Mouse (Mus musculus) ES-E14 (cell line): Measurements from ENCODE around the gene Acat1. TPM values are rescaled to one million over a fixed set of nuclear protein-coding genes. Genes with fewer than 3 reads are reported as not detected.

Experiments used
- DNase-seq: peaks from one replicate; pipeline ENCODE4 v3.0.0-alpha.2; 2013; ENCODE audit warnings: low read depth, low spot score
- H3K27ac ChIP-seq: 2 replicates; pipeline ENCODE4 v1.5.1; 2012; ENCODE audit warnings: low read depth, mild to moderate bottlenecking, low read length, moderate library complexity, mixed read lengths; ENCODE audit not compliant: poor library complexity, insufficient read depth, severe bottlenecking
- H3K36me3 ChIP-seq: 2 replicates; pipeline ENCODE4 v1.6.1; 2012; ENCODE audit warnings: mild to moderate bottlenecking, low read length, moderate library complexity, mixed read lengths; ENCODE audit not compliant: control insufficient read depth, poor library complexity, insufficient read depth, severe bottlenecking
- H3K4me1 ChIP-seq, 2 experiments: fragments of 150-350 bp in 1 of 2; sonication (generic) in 1 of 2; 2 replicates each; pipeline ENCODE4 v1.6.1; 2012; ENCODE audit warnings: low read length in 2 of 2, mild to moderate bottlenecking in 1 of 2, mixed read lengths in 1 of 2; ENCODE audit not compliant: control insufficient read depth in 2 of 2, insufficient read depth in 2 of 2, poor library complexity in 1 of 2
- H3K4me3 ChIP-seq, 2 experiments: fragments of 150-350 bp in 1 of 2; sonication (generic) in 1 of 2; 2 replicates each; pipeline ENCODE4 v1.5.1; 2012; ENCODE audit warnings: low read length in 2 of 2, low read depth in 1 of 2, mild to moderate bottlenecking in 1 of 2, mixed read lengths in 1 of 2; ENCODE audit not compliant: insufficient read depth in 1 of 2, poor library complexity in 1 of 2, severe bottlenecking in 1 of 2
- H3K9ac ChIP-seq: 2 replicates; pipeline ENCODE4 v1.6.1; 2012; ENCODE audit warnings: low read depth, mild to moderate bottlenecking, low read length, mixed read lengths; ENCODE audit not compliant: poor library complexity, insufficient read depth, severe bottlenecking
- H3K9me3 ChIP-seq: fragments of 150-350 bp; sonication (generic); 2 replicates; pipeline ENCODE4 v1.6.1; 2012; ENCODE audit warnings: low read depth, mild to moderate bottlenecking, low read length; ENCODE audit not compliant: control insufficient read depth, insufficient read depth
- CHD2 ChIP-seq: IDR thresholded peaks from 2 replicates; pipeline ENCODE4 v1.6.1; 2014; ENCODE audit warnings: mild to moderate bottlenecking, low read depth, low read length, inconsistent platforms
- HCFC1 ChIP-seq: IDR thresholded peaks from 2 replicates; pipeline ENCODE4 v1.6.1; 2012; ENCODE audit warnings: low read length, inconsistent platforms, borderline replicate concordance; ENCODE audit not compliant: insufficient read depth
- MAFK ChIP-seq: IDR thresholded peaks from 2 replicates; pipeline ENCODE4 v1.6.1; 2014; ENCODE audit warnings: mild to moderate bottlenecking, low read depth, low read length, inconsistent platforms; ENCODE audit not compliant: insufficient read depth
- ZC3H11A ChIP-seq: IDR thresholded peaks from 2 replicates; pipeline ENCODE4 v1.6.1; 2012; ENCODE audit warnings: low read depth, mild to moderate bottlenecking, inconsistent platforms, low read length, borderline replicate concordance
- ZNF384 ChIP-seq: IDR thresholded peaks from 2 replicates; pipeline ENCODE4 v1.6.1; 2012; ENCODE audit warnings: low read depth, low read length, inconsistent platforms
- in situ Hi-C, 2 experiments: fragments of 600-800 bp; cut with MboI; formaldehyde crosslinking; loops; one replicate each; pipeline ENCODE4 v1.15.1; 2025; ENCODE audit warnings: low sequenced_read_pairs in 2 of 2, inconsistent platforms in 1 of 2; ENCODE audit not compliant: unreplicated experiment in 2 of 2
- total RNA-seq: library from RNA; depleted of rRNA; stranded (reverse); fragments of 300-350 nt; gene quantifications from 2 replicates; pipeline ENCODE4 v1.2.3, GENCODE M21; 2012

The Acat1 gene
- total RNA-seq, 1 experiment, result 9.8 TPM

DNA sequence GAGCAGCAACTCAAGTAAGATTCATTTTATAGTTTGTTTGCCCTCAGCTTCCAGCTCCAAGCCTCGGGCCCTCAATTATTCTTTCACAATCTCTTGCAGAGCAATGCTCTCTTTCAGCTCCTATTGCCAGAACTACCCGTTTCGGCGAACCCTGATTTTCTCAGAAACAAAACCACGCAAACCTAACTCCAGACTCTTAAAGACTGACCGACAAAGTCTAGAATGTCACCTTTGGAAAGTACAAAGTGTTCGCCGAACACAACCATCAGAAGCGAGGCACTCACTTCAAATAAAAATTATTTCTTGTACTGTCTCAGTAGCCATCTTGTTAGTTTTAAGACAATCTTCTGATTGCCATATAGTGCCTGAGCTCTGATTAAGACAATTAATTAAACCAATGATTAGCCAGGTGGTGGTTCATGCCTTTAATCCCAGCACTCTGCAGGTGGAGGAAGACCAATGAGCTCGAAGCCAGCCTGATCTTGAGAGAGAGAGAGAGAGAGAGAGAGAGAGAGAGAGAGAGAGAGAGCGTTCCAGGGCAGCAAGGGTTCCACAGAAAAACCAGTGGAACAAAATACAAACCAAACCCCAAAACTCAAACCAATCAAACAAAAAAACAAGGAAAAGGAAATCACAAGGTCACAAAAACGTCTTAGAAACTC, 745 bp downstream of the Acat1 start:
- Histone ChIP-seq H3K4me1 (peaks cover 0 to 3% of the 10 kb centered on the region in 2 experiments; a peak in 1 of 4 replicates), H3K9me3 (no peaks in the 10 kb centered on the region), H3K4me3 (peak overlapping the region; percentile 64 to 71; a peak in 3 of 4 replicates), H3K36me3 (no peaks in the 10 kb centered on the region), H3K27ac (no peak overlapping the region), H3K9ac (peak overlapping the region; percentile 75; the same call in 1 of the 2 replicates)
- no peak for DNase-seq
- in situ Hi-C loops, result no loop called here
- TF ChIP-seq ZC3H11A (no peak), HCFC1 (no peak), ZNF384 (no peak), CHD2 (no peak), MAFK (no peak)

DNA sequence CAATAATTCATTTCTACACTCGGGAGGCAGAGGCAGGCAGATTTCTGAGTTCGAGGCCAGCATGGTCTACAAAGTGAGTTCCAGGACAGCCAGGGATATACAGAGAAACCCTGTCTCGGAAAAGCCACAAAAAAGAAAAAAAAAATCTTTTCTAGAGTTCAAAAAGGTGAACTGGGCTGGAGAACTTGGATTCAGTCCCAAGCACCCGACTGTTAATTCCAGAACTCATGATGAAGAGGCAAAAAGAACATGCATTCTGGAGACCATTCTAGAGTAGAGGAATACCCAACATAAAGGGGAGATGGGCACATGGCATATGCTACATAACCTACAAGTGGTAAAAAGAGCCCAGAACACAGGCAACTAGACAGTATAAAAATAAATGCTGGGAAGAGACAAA, 2.4 kb downstream of the Acat1 start:
- DNase-seq, result no peak
- Histone ChIP-seq H3K4me1 (peaks cover 0 to 3% of the 10 kb centered on the region in 2 experiments; a peak in 1 of 4 replicates), H3K27ac (no peak overlapping the region), H3K36me3 (no peaks in the 10 kb centered on the region), H3K9me3 (no peaks in the 10 kb centered on the region), H3K4me3 (no peak overlapping the region), H3K9ac (no peak overlapping the region)
- in situ Hi-C loops, result no loop called here
- TF ChIP-seq ZNF384, result no peak
- no peak for TF ChIP-seq HCFC1
- no peak for TF ChIP-seq ZC3H11A
- no peak for TF ChIP-seq MAFK
- TF ChIP-seq CHD2, result no peak

DNA sequence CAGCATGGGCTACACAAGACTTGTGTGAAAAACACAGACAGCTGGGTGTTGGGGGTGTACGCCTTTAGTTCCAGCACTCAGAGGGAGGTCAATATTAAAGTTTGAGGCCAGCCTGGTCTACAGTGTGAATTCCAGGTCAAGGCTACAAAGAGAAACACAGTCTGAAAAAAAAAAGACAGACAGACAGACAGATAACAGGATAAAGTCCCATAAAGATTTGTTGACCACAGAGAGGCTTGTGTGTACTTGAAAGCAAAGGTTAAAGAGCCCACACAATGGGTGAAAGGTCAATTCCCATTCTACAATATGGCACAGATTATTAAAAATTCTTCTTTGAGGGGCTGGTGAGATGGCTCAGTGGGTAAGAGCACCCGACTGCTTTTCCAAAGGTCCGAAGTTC, 3.0 kb downstream of the Acat1 start:
- no peak overlapping the region for H3K9ac ChIP-seq
- TF ChIP-seq HCFC1 (no peak), CHD2 (no peak), ZC3H11A (no peak)
- no peaks in the 10 kb centered on the region for H3K9me3 ChIP-seq
- no peak overlapping the region for H3K27ac ChIP-seq
- no peak for DNase-seq
- no peaks in the 10 kb centered on the region for H3K36me3 ChIP-seq
- no peak overlapping the region for H3K4me3 ChIP-seq
- in situ Hi-C loops, result no loop called here
- H3K4me1 ChIP-seq, result peaks cover 0 to 3% of the 10 kb centered on the region in 2 experiments; a peak in 1 of 4 replicates

DNA sequence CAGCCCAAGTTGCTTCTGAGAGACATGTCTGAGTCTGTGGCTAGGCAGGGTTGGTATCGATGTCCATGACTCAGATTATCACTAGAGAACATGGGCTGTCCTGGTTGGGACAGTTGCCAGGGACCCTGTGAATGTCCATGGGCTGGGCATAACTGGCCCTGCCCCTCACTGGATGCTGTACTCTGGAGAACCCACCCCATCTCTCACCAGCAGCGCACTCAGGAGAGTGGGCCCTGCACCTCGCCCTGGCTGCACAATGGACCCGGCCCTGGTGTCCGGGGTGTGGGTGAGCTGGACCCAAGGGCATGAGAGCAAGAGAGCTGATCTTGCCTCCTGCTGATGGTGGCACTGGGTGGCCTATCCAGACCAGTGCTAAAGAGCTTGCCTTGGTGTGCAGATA, 5.2 kb downstream of the Acat1 start:
- DNase-seq, result no peak
- in situ Hi-C loops, result no loop called here

More for the DNA sequence above, 5.2 kb downstream of the Acat1 start:
- TF ChIP-seq ZNF384, result no peak
- TF ChIP-seq CHD2, result no peak
- no peak for TF ChIP-seq MAFK
- no peak for TF ChIP-seq ZC3H11A
- no peak for TF ChIP-seq HCFC1
- no peak overlapping the region for H3K4me3 ChIP-seq
- H3K9ac ChIP-seq, result no peak overlapping the region
- no peaks in the 10 kb centered on the region for H3K36me3 ChIP-seq
- no peaks in the 10 kb centered on the region for H3K9me3 ChIP-seq
- no peak overlapping the region; the same call in 1 of the 2 replicates for H3K27ac ChIP-seq
- H3K4me1 ChIP-seq, result peaks cover 0 to 2% of the 10 kb centered on the region in 2 experiments; a peak in 1 of 4 replicates
